Mouse (Mus musculus) lung, embryonic 16.5 days (tissue): Measurements from ENCODE around the gene Katnbl1. TPM values are rescaled to one million over a fixed set of nuclear protein-coding genes. Genes with fewer than 3 reads are reported as not detected.
A peak's percentile ranks its signal among the peaks of the same experiment; 100 is the strongest.

Source experiments
- ATAC-seq: fragments of 200-750 bp; cut with Nextera tagmentation; 2 replicates; pipeline ENCODE4 v1.8.0; 2017; ENCODE audit warnings: low read depth, mild to moderate bottlenecking, moderate library complexity
- H3K27ac ChIP-seq: fragments of 300-500 bp; sonication (generic); 2 replicates; pipeline ENCODE4 v1.5.1; 2014; ENCODE audit warnings: mild to moderate bottlenecking, control low read depth, low read length
- H3K27me3 ChIP-seq: fragments of 300-500 bp; sonication (generic); 2 replicates; pipeline ENCODE4 v1.6.1; 2014; ENCODE audit warnings: low read depth, low read length, mixed read lengths; ENCODE audit not compliant: control insufficient read depth, insufficient read depth
- H3K36me3 ChIP-seq: fragments of 300-500 bp; sonication (generic); 2 replicates; pipeline ENCODE4 v1.6.1; 2014; ENCODE audit warnings: low read length; ENCODE audit not compliant: control insufficient read depth, insufficient read depth
- H3K4me1 ChIP-seq: fragments of 300-500 bp; sonication (generic); replicated peaks from 2 replicates; pipeline ENCODE4 v1.6.1; 2014; ENCODE audit warnings: low read length, mixed read lengths; ENCODE audit not compliant: control insufficient read depth, insufficient read depth
- H3K4me2 ChIP-seq: fragments of 300-500 bp; sonication (generic); 2 replicates; pipeline ENCODE4 v1.6.1; 2014; ENCODE audit warnings: low read depth, low read length, control low read depth
- H3K4me3 ChIP-seq: fragments of 300-500 bp; sonication (generic); 2 replicates; pipeline ENCODE4 v1.5.1; 2014; ENCODE audit warnings: mild to moderate bottlenecking, low read length, control low read depth
- H3K9ac ChIP-seq: fragments of 300-500 bp; sonication (generic); 2 replicates; pipeline ENCODE4 v1.6.1; 2014; ENCODE audit warnings: low read length, control low read depth
- H3K9me3 ChIP-seq: fragments of 300-500 bp; sonication (generic); 2 replicates; pipeline ENCODE4 v1.6.1; 2016; ENCODE audit warnings: low read length; ENCODE audit not compliant: control insufficient read depth
- WGBS: fragments of 180-500 bp; shearing (Covaris S2); extraction: QIAGEN DNeasy Blood & Tissue Kit; methylation state at CpG from one replicate; pipeline ENCODE4 v1.1.7; 2014; 5-methylcytosine and 5-hydroxymethylcytosine counted together
- polyA plus RNA-seq: library from polyadenylated mRNA; unstranded; fragments of >200 nt; fragmentation: Nextera tagmentation; extraction: Ambion mirVana; gene quantifications from 2 replicates; pipeline ENCODE4 v1.2.1, GENCODE M21; 2015

Katnbl1 gene
- polyA plus RNA-seq, 1 experiment from 2014 or later: 45.8 TPM

- 83% methylated on average over 12 of the region's 12 CpGs for WGBS
- H3K27ac ChIP-seq: peak overlapping the region; percentile 38
- peak; percentile 31; the same call in 1 of the 2 replicates for ATAC-seq
- H3K36me3 ChIP-seq: peaks cover 28% of the 10 kb centered on the region
- no peaks in the 10 kb centered on the region for H3K9me3 ChIP-seq
- H3K27me3 ChIP-seq: no peaks in the 10 kb centered on the region
- no peak overlapping the region for H3K9ac ChIP-seq
- no peak overlapping the region for H3K4me2 ChIP-seq
- no peaks in the 10 kb centered on the region for H3K4me1 ChIP-seq
- H3K4me3 ChIP-seq: no peak overlapping the region
Observed at GRCm38 (mm10) chr2:112360012-112360780, 18.8 kb upstream of the Katnbl1 start.

DNA sequence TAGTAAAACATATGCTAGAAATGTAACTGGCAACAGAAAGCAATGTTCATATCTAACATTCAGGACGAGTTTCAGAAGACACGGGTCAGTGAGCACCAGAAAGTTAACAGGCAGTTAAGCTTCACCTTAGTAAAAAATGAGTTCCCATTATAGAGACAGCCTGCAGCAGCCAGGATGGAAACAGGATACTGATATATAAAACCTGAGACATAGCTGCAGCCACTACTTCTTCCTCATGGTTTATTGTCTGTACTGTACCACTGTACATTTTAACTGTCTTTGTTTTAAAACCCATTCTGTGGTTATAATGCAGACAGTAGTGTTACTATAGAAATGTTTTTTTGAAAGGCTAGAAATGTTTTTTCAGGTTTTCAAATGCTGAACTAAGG, 18.2 kb upstream of the Katnbl1 start:
- Histone ChIP-seq H3K4me2 (no peak overlapping the region), H3K36me3 (peaks cover 28% of the 10 kb centered on the region), H3K4me3 (no peak overlapping the region), H3K27me3 (no peaks in the 10 kb centered on the region), H3K9ac (no peak overlapping the region), H3K27ac (no peak overlapping the region), H3K4me1 (no peaks in the 10 kb centered on the region), H3K9me3 (no peaks in the 10 kb centered on the region)
- WGBS: 82% methylated on average over 2 of the region's 2 CpGs
- no peak for ATAC-seq

GRCm38 (mm10) chr2:112367222-112367621, 11.8 kb upstream of the Katnbl1 start:
- H3K4me2 ChIP-seq: peak overlapping the region; percentile 85
- WGBS: 12% methylated on average over 15 of the region's 15 CpGs
- H3K4me1 ChIP-seq: peaks cover 5% of the 10 kb centered on the region; the same call in 1 of the 2 replicates

GRCm38 (mm10) chr2:112367726-112368673, 11.0 kb upstream of the Katnbl1 start, which contains the start of gene Emc4:
Gene Emc4, minus strand, starts transcription at chr2:112368027.
- ATAC-seq: peak; percentile 89
- under 1% methylated on average over 46 of the region's 46 CpGs for WGBS

More at GRCm38 (mm10) chr2:112367222-112367621, 11.8 kb upstream of the Katnbl1 start:
- peak; percentile 48; the same call in 1 of the 2 replicates for ATAC-seq
- Histone ChIP-seq H3K27me3 (no peaks in the 10 kb centered on the region), H3K36me3 (peaks cover 7% of the 10 kb centered on the region), H3K9ac (peak overlapping the region; percentile 94), H3K4me3 (peak overlapping the region; percentile 97), H3K9me3 (no peaks in the 10 kb centered on the region), H3K27ac (no peak overlapping the region)

DNA sequence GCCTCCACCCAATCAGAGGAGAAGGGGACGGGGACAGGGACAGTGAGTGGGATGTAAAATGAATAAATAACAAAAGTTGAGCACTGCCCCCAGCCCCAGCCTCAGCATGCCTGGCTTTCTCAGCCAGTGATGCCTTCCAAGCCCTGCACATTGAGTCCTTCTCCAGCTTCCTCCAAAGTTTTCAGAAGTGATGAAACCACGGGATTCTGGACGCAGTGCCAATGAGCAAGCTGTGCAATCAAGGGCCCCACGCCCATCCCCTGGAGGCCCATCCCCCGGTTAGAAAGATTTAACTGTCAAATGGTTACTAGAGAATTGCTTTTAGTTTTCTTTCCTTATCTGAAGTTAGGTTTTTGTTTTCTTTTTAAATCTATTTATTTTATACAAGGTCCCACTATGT, 9.1 kb upstream of the Katnbl1 start:
- Histone ChIP-seq H3K4me3 (no peak overlapping the region), H3K4me1 (peaks cover 7% of the 10 kb centered on the region; the same call in 1 of the 2 replicates), H3K27me3 (no peaks in the 10 kb centered on the region), H3K36me3 (no peaks in the 10 kb centered on the region), H3K4me2 (no peak overlapping the region), H3K9ac (no peak overlapping the region), H3K9me3 (no peaks in the 10 kb centered on the region), H3K27ac (no peak overlapping the region)
- 60% methylated on average over 5 of the region's 5 CpGs for WGBS
- no peak for ATAC-seq

More at GRCm38 (mm10) chr2:112367726-112368673, 11.0 kb upstream of the Katnbl1 start, which contains the start of gene Emc4:
- Histone ChIP-seq H3K27me3 (no peaks in the 10 kb centered on the region), H3K9me3 (no peaks in the 10 kb centered on the region), H3K4me2 (peak within 1 kb of the TSS; percentile 85), H3K4me3 (peak within 1 kb of the TSS; percentile 97), H3K4me1 (peaks cover 6% of the 10 kb centered on the region; the same call in 1 of the 2 replicates), H3K9ac (peak within 1 kb of the TSS; percentile 94), H3K36me3 (peaks cover 2% of the 10 kb centered on the region; the same call in 1 of the 2 replicates), H3K27ac (peak within 1 kb of the TSS; percentile 93)

- Histone ChIP-seq H3K27ac (no peak overlapping the region), H3K9me3 (no peaks in the 10 kb centered on the region), H3K4me2 (no peak overlapping the region), H3K9ac (no peak overlapping the region), H3K4me3 (no peak overlapping the region), H3K27me3 (no peaks in the 10 kb centered on the region), H3K4me1 (0 out of 2 replicates have a peak, but pooled peaks cover 2% of the 10 kb centered on the region), H3K36me3 (no peaks in the 10 kb centered on the region)
- 46% methylated on average over 4 of the region's 4 CpGs for WGBS
- peak; percentile 45; the same call in 1 of the 2 replicates for ATAC-seq
Observed at GRCm38 (mm10) chr2:112373141-112373540, 5.9 kb upstream of the Katnbl1 start.

DNA sequence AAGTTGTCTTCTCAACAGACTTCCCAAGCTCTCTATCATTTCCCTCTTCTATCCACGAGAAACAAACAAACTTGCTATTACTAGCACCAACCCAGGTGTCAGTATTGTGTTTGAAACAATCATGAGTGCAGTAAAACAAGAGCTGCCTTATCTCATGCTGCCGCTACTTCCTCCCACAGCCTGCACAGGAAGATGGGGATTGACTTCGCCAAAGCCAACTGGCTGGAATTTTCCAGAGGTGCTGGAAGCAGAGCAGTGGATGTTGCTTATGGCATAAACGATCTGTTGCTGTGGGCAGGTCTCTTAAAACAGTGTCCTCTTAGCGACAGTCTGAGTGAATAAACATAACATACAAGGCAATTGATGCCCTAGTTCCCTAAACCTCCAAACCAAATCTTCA, 4.4 kb upstream of the Katnbl1 start:
- Histone ChIP-seq H3K27ac (no peak overlapping the region), H3K4me3 (no peak overlapping the region), H3K4me2 (no peak overlapping the region), H3K36me3 (no peaks in the 10 kb centered on the region), H3K4me1 (0 out of 2 replicates have a peak, but pooled peaks cover 5% of the 10 kb centered on the region), H3K9ac (no peak overlapping the region), H3K27me3 (no peaks in the 10 kb centered on the region), H3K9me3 (no peaks in the 10 kb centered on the region)
- 38% methylated on average over 5 of the region's 5 CpGs for WGBS
- ATAC-seq: no peak

DNA sequence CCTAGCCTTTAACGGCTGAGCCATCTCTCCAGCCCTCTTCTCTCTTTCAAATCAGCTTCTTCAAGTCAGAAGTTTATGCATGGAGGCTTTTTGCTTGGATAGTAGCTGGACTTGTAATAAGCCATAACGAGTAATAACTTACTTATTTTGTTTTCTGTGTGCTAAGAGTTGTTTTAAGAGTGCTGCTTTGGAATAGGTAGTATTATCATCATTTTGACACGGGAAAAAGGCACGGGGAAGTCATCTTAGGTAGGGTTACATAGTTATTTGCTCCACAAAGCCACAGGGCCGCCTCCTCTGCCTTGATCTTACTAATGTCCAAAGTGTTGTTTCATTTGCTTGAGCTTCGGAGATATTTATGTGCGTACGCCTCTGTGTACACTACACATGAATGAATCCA, 1.1 kb downstream of the Katnbl1 start:
- no peak for ATAC-seq
- 34% methylated on average over 8 of the region's 8 CpGs for WGBS
- Histone ChIP-seq H3K4me3 (peak overlapping the region; percentile 98), H3K27ac (no peak overlapping the region), H3K36me3 (no peaks in the 10 kb centered on the region), H3K27me3 (no peaks in the 10 kb centered on the region), H3K9ac (peak overlapping the region; percentile 98), H3K9me3 (no peaks in the 10 kb centered on the region), H3K4me1 (peaks cover 10% of the 10 kb centered on the region), H3K4me2 (peak overlapping the region; percentile 74)

DNA sequence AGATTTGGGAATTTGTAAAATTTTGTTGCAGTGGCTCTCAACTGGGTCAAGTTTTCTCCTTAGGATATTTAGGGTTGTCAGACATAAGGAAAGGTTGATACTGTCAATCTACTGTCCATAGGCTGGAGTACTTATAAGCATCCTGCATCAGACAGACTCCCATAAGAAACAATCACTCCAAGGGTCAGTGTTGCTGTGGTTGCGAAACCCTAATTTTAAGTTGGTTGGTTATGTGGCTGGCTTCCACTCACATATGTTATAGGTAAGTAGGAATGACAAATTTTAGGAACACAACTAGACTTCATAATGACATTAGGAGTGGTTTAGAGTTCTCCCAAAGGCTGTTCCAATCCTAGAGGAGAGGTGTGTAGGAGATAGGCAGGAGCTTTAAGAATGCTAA, 2.2 kb downstream of the Katnbl1 start:
- Histone ChIP-seq H3K9ac (no peak overlapping the region), H3K4me3 (no peak overlapping the region), H3K36me3 (no peaks in the 10 kb centered on the region), H3K27ac (no peak overlapping the region), H3K4me2 (no peak overlapping the region), H3K9me3 (no peaks in the 10 kb centered on the region), H3K4me1 (peaks cover 10% of the 10 kb centered on the region), H3K27me3 (no peaks in the 10 kb centered on the region)
- no peak for ATAC-seq
- 98% methylated on average over 1 of the region's 1 CpGs for WGBS
